Mouse (Mus musculus): ENCODE results near the gene Bard1. TPM values are rescaled to one million over a fixed set of nuclear protein-coding genes. Genes with fewer than 3 reads are reported as not detected.

The Bard1 gene
- polyA plus RNA-seq, 3 experiments from 2014 or later: 0.38 to 3.0 (median 0.58) TPM

DNA sequence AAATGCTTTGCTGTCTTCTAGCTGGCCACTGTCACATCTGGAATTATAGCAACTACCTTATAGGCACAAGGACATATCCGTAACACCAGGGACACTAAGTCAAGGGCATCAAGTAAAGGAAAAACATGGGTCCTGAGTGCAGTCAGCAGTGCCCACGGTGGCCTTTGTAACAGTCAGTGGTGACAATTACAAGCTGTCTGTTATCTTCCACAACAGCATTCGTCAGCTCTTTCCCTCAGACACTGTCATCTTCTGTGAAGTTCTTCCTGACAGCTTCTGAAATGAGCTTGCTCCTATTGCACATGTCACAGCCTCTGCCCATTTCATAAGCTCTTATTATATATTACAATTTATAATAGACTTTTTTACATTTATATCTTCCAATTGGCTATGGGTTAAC lies 50.7 kb downstream of the Bard1 start:
- ATAC-seq: no peak

DNA sequence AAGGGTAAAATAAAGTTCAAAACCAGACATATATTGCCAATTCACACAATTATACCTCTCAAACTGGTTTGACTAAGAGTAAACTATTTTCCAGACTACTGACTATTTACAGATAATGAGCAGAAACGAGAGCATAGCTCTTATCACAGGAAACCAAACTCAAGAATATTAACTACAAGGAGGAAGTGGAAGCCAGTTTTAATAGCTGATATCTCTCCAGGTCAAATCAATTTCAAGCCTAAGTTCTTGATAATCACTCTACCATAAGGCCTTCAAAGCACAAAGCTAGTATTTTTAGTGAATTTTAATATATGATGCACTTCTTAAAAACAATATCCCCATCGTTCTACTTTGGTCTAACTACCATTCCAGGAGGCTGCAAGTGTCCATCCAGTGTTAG lies 57.8 kb downstream of the Bard1 start:
- ATAC-seq: no peak

- no peak for ATAC-seq
Observed at GRCm38 (mm10) chr1:71043951-71044350, 59.0 kb downstream of the Bard1 start.

GRCm38 (mm10) chr1:71036999-71037398 lies 65.9 kb downstream of the Bard1 start:
- peak; percentile 17 for ATAC-seq

DNA sequence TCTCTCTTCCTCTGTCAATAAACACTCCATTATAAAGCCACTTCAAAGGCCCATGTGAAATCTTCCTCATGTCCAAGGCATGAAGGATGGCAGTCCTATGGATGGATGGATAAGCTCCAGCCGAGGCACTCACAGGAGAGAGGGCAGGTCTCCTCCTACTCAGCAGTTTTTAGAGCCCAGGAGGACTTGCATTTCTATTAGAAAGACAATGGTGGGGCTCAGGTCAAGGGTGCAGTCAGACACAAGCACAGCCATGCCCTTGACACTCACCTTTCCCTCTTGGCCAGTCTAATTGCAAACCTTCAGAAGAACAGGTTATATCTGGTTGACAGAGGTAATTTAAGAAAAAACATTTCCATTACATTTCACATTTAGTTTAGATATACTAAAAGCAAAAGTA lies 67.4 kb downstream of the Bard1 start:
- ATAC-seq: no peak

DNA sequence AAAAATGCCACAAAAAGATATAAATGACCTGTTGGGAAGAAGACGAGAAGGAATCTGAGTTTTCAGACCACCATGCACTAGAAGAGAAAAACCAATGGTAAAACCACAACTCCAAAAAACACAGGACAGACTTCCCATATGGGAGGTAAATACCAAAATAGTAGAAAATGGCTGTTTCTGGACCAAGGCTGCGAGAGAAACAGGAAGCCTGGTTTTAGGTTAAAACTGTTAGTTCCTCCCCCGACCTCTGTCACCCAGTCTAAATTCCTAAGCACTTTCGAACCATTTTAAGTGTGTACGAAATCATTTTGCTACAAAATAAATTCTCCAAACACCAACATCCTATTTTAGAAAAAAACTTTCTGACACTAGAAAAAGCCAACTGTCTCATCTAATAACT lies 80.2 kb downstream of the Bard1 start:
- ATAC-seq: no peak

DNA sequence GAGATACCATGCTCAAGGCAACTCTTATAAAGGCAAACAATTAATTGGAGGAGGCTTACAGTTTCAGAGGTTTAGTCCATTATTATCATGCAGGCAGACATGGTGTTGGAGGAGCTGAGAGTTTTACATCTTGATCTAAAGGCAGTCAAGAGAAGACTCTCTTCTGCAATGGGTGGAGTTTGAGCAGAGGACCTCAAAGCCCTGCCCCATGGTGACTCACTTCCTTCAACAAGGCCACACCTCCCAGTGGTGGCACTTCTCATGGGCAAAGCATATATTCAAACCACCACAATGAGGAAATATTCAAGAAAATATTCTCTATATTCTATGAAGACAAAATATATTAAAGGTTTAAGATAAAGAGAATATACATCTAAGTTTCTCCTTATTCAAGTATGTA lies 88.6 kb downstream of the Bard1 start:
- ATAC-seq: no peak

DNA sequence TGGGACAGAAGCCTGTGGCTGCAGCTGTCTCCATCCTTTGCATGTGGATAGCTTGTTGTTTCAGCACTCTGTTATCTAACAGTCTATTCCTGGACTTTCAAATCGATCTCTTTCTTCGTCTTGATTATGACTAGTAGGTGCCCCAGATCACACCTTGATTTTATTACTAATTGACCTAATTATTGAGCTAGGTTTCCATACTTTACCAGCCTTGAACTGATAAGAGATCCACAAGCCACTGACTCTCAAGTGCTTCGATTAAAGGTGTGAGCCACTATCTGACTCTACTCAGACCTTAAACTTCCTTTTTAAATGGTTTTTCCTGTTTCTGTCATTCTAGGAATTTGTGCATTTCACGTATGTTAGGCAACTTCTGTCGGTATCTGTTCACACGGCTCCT lies 96.9 kb downstream of the Bard1 start:
- ATAC-seq: no peak

GRCm38 (mm10) chr1:71004177-71004576 lies 98.8 kb downstream of the Bard1 start:
- no peak for ATAC-seq

GRCm38 (mm10) chr1:71003741-71004140 lies 99.2 kb downstream of the Bard1 start:
- no peak for ATAC-seq

DNA sequence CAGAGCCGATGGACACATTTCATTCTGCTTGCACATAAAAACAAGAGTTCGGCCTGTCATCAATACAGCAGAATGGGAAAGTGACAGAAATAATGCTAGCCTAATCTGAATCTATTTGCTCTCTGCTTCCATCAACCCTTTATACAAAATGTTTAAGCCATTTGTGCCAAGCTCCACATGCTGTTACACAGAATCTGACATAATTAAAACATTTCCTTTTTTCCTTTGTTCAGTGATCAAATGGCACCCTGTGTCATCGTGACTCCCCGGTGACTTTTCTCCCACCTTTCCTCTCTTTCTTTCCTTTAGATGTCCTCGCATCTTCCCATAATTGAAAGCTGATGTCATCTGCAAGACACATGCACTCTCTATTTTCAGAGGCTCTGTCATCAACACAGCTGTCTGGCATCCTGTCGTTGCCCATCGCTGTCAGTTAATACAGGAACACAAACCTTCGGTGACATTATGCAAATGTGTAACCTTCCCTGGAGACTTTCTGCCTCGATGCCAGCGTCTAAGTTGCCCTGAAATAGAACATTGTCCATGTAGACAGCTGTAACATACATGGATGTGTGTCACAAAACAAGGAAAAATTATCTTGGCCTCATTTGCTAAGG lies 105.5 kb downstream of the Bard1 start:
- ATAC-seq: no peak

DNA sequence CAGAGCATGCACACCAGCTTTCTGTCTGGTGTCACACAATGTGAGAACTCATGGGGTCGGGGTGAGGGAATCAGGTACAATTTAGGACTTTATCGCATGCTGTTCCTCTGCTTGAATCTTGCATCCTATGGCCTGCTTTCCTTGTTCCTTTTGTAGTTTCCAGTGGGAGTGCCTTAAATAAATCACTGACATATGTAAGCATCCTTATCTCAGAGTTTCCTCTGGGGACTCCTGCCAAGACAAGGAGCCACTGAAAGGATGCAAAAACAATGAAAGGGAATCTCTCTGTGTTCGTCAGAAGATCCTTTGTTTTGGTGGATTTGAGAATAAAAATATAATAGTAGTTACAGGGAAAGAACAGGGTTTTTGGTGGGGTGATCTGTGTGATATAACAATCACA lies 106.2 kb downstream of the Bard1 start:
- no peak for ATAC-seq

Measured in inflammation-experienced regulatory T-cells, adult 6 months (primary cell).